Mouse (Mus musculus): ENCODE data around the gene Exoc6b. TPM values are rescaled to one million over a fixed set of nuclear protein-coding genes. Genes with fewer than 3 reads are reported as not detected.

Exoc6b gene
- polyA plus RNA-seq, 1 experiment = 0.70 TPM

- no peak for TF ChIP-seq GATA1 (IDR thresholded peaks at IDR 0.05; ENCODE audit: low read length)
Measured at GRCm38 (mm10) chr6:84590961-84591745, 478.2 kb downstream of the Exoc6b start.

GRCm38 (mm10) chr6:84589742-84590686 lies 479.3 kb downstream of the Exoc6b start:
- no peak for TF ChIP-seq GATA1 (IDR thresholded peaks at IDR 0.05; ENCODE audit: low read length)

- no peak for TF ChIP-seq GATA1 (IDR thresholded peaks at IDR 0.05; ENCODE audit: low read length)
Measured at GRCm38 (mm10) chr6:84588895-84589652, 480.2 kb downstream of the Exoc6b start.

GRCm38 (mm10) chr6:84588221-84588894 lies 481.0 kb downstream of the Exoc6b start:
- no peak for TF ChIP-seq GATA1 (IDR thresholded peaks at IDR 0.05; ENCODE audit: low read length)

- TF ChIP-seq GATA1 (IDR thresholded peaks at IDR 0.05; ENCODE audit: low read length) = no peak
Measured at GRCm38 (mm10) chr6:84587471-84588101, 481.7 kb downstream of the Exoc6b start.

GRCm38 (mm10) chr6:84586551-84587200 lies 482.6 kb downstream of the Exoc6b start:
- no peak for TF ChIP-seq GATA1 (IDR thresholded peaks at IDR 0.05; ENCODE audit: low read length)

GRCm38 (mm10) chr6:84585686-84586300 lies 483.5 kb downstream of the Exoc6b start:
- TF ChIP-seq GATA1 (IDR thresholded peaks at IDR 0.05; ENCODE audit: low read length) = no peak

GRCm38 (mm10) chr6:84584783-84585685 lies 484.3 kb downstream of the Exoc6b start:
- no peak for TF ChIP-seq GATA1 (IDR thresholded peaks at IDR 0.05; ENCODE audit: low read length)

- TF ChIP-seq GATA1 (IDR thresholded peaks at IDR 0.05; ENCODE audit: low read length) = no peak
Measured at GRCm38 (mm10) chr6:84583841-84584782, 485.2 kb downstream of the Exoc6b start.

GRCm38 (mm10) chr6:84583371-84583770 lies 485.9 kb downstream of the Exoc6b start:
- no peak for TF ChIP-seq GATA1 (IDR thresholded peaks at IDR 0.05; ENCODE audit: low read length)

- TF ChIP-seq GATA1 (IDR thresholded peaks at IDR 0.05; ENCODE audit: low read length) = no peak
Measured at GRCm38 (mm10) chr6:84582826-84583225, 486.5 kb downstream of the Exoc6b start.

All from G1E-ER4 (cell line).